Mouse (Mus musculus) heart, embryonic 10.5 days (tissue): ENCODE data around the gene Hs3st6. TPM values are rescaled to one million over a fixed set of nuclear protein-coding genes. Genes with fewer than 3 reads are reported as not detected.
A peak's percentile ranks its signal among the peaks of the same experiment; 100 is the strongest.
"Not testable (repeated sequence)": the region's sequence is repeated elsewhere in the genome, so short reads cannot be mapped to it uniquely, and the experiment has no call there.

ENCODE experiments used
- DNase-seq: peaks from one replicate; pipeline ENCODE4 v3.0.0-alpha.2; 2017; ENCODE audit warnings: low spot score
- H3K27ac ChIP-seq: fragments of 300-500 bp; sonication (generic); 2 replicates; pipeline ENCODE4 v1.5.1; 2016; ENCODE audit warnings: mild to moderate bottlenecking
- H3K27me3 ChIP-seq: fragments of 300-500 bp; sonication (generic); 2 replicates; pipeline ENCODE4 v1.6.1; 2016; ENCODE audit warnings: mild to moderate bottlenecking; ENCODE audit not compliant: poor library complexity, insufficient read depth, severe bottlenecking
- H3K36me3 ChIP-seq: fragments of 300-500 bp; sonication (generic); 2 replicates; pipeline ENCODE4 v1.6.1; 2016; ENCODE audit warnings: mild to moderate bottlenecking, moderate library complexity
- H3K4me1 ChIP-seq: fragments of 300-500 bp; sonication (generic); 2 replicates; pipeline ENCODE4 v1.6.1; 2016; ENCODE audit warnings: mild to moderate bottlenecking
- H3K4me3 ChIP-seq: fragments of 300-500 bp; sonication (generic); 2 replicates; pipeline ENCODE4 v1.5.1; 2016; ENCODE audit warnings: mild to moderate bottlenecking, moderate library complexity
- H3K9me3 ChIP-seq: fragments of 300-500 bp; sonication (generic); 2 replicates; pipeline ENCODE4 v1.6.1; 2016; ENCODE audit warnings: mild to moderate bottlenecking, moderate library complexity
- WGBS: fragments of 180-500 bp; shearing (Covaris S2); methylation state at CpG from one replicate; pipeline ENCODE4 v1.1.7; 2016; 5-methylcytosine and 5-hydroxymethylcytosine counted together
- polyA plus RNA-seq: library from polyadenylated mRNA; unstranded; fragments of >200 nt; fragmentation: Nextera tagmentation; extraction: Ambion mirVana; gene quantifications from 2 replicates; pipeline ENCODE4 v1.2.1, GENCODE M21; 2016

Gene Hs3st6
- polyA plus RNA-seq, 1 experiment from 2014 or later: 0.80 TPM

DNA sequence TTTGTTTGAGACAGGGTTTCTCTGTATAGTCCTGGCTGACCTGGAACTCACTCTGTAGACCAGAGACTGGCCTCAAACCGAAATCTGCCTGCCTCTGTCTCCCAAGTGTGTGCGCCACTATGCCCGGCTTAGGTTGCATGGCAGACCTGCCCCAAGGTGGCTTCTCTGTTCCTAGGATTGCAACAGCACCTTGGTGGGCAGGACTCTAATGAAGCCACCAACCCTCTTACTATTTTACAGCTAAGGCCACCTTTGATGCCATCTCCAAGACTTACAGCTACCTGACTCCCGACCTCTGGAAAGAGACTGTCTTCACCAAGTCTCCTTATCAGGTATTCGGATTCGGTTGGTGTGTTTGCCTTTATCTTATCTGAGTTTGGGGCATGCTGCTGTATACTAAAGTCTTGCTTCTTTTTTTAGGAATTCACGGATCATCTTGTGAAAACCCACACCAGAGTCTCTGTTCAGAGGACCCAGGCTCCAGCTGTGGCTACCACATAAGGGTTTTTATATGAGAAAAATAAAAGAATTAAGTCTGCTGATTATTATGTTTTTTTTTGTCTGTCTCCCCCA lies 31.3 kb upstream of the Hs3st6 start:
- H3K36me3 ChIP-seq: peaks cover 37% of the 10 kb centered on the region
- H3K27me3 ChIP-seq, DNase-seq, H3K9me3 ChIP-seq: not testable (repeated sequence)
- peaks cover 24% of the 10 kb centered on the region for H3K4me1 ChIP-seq
- 33% methylated on average over 7 of the region's 7 CpGs for WGBS
- peak overlapping the region; percentile 78 for H3K4me3 ChIP-seq
- peak overlapping the region; percentile 25; the same call in 1 of the 2 replicates for H3K27ac ChIP-seq

DNA sequence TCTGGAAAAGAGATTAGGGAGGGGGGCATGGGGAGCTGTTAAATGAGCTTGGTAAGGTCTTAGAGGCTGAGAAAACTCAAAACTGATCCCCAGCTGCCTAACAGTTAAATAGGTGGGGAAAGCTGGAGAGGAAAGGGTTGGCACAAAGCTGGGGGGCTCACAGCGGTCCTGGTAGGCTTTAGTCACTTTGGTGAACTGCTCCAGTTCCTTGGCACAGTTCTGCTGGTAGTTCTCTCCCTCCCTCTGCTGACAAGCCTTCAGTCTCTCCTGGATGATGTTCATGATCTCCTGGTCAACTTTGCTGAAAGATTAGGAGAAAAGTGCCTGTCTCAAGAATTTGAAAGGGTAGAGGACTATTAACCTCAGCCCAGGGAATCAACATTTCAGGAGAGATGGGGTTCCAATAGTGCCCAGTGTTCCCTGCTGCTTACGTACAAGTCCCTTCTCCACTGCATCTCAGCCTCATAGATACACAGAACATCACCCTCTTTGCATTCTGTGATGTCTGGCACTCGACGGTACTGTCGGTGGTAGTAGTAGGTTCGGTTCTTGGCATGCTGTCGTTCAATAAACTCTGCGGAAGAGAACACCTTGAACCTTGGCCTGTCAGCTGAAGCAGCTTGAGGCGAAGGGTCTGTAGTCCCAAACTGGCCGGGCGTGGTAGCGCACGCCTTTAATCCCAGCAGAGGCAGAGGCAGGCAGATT lies 30.4 kb upstream of the Hs3st6 start:
- no peak for DNase-seq
- Histone ChIP-seq H3K9me3 (no peaks in the 10 kb centered on the region), H3K4me1 (peaks cover 24% of the 10 kb centered on the region), H3K36me3 (peaks cover 30% of the 10 kb centered on the region), H3K27me3 (no peaks in the 10 kb centered on the region), H3K4me3 (peak overlapping the region; percentile 78), H3K27ac (no peak overlapping the region)
- 33% methylated on average over 13 of the region's 13 CpGs for WGBS

DNA sequence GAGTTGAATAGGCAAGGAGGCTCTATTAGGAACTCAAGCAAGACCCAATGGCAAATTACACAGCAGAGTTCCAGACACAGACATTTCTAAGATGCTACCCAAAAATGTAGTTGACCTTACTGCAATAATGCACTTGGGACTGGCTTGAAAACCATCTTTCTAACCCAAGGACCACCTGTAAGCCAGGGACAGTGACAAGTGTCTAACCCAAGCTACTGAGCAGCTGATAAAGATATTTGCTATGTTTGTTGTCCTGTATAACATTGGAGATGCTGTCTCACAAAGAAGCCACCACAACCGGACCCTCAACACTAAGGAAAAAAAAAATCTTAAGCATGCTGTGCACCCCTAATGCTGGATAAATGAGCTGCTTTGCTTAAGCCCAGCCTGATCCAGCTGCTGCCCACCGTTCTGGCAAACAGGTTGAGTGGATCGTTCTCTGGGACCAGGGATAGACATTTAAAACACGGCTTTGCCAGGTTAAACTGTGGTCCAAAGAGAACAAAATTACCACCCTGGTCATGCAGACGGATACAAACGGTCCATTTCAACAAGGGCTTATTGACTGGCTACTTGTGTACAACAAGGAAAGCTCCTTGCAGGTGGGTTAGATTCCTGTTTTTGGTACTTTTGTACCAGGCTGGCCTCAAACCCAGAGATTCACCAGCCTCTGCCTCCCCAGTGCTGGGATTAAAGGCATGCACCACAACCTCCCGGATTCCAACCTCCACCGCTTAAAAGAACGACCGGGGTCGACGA lies 29.5 kb upstream of the Hs3st6 start:
- Histone ChIP-seq H3K36me3 (peaks cover 22% of the 10 kb centered on the region), H3K9me3 (no peaks in the 10 kb centered on the region), H3K4me3 (peak overlapping the region; percentile 78), H3K27ac (peak overlapping the region; percentile 87), H3K4me1 (peaks cover 27% of the 10 kb centered on the region), H3K27me3 (no peaks in the 10 kb centered on the region; the same call in 1 of the 2 replicates)
- WGBS: 3% methylated on average over 12 of the region's 12 CpGs
- DNase-seq: no peak

DNA sequence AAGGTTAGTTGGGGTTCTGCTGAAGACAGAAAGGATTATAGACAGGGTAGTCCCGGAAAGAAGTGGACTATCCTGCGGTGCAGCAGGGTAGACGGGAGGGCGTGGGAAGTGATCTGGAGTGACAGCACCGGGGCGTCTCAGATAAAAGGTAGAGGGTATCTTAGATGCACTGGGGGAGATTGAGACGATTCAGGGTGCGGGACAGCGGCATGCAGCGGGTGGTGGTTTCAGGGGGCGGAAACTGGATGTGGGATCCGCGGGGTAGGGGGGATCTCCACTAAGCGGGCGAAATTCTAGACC lies 29.0 kb upstream of the Hs3st6 start:
- Histone ChIP-seq H3K4me1 (peaks cover 28% of the 10 kb centered on the region), H3K36me3 (peaks cover 18% of the 10 kb centered on the region), H3K4me3 (peak overlapping the region; percentile 78), H3K27me3 (no peaks in the 10 kb centered on the region; the same call in 1 of the 2 replicates), H3K27ac (peak overlapping the region; percentile 87), H3K9me3 (no peaks in the 10 kb centered on the region)
- under 1% methylated on average over 15 of the region's 15 CpGs for WGBS
- no peak for DNase-seq

DNA sequence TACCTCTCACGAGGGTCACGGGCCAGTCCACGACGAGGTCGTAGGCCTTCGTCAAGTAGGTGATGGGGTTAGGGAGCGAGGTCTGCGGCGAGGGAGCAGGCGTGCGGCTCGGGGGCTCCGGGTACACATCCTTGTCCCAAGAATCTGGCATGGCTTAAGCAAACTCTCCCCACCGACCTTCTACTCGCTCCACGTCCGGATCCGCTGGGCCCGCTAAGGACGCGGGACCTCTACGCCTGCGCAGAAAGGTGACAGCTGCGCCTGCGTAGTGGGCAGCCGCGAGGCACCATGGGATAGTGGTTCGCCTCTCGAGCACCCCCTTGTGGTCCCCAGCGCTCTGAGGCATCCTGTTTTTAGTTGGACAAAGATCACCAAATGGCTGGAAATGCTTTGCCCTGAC lies 28.6 kb upstream of the Hs3st6 start, which contains the start of gene Ndufb10:
Ndufb10 (minus strand) TSS at position 295 of the 400 bp plus-strand sequence.
- Histone ChIP-seq H3K4me1 (peaks cover 25% of the 10 kb centered on the region), H3K27ac (peak within 1 kb of the TSS; percentile 87), H3K4me3 (peak within 1 kb of the TSS; percentile 78), H3K27me3 (no peaks in the 10 kb centered on the region; the same call in 1 of the 2 replicates), H3K9me3 (no peaks in the 10 kb centered on the region), H3K36me3 (peaks cover 18% of the 10 kb centered on the region)
- under 1% methylated on average over 30 of the region's 30 CpGs for WGBS
- DNase-seq: peak; percentile 97

DNA sequence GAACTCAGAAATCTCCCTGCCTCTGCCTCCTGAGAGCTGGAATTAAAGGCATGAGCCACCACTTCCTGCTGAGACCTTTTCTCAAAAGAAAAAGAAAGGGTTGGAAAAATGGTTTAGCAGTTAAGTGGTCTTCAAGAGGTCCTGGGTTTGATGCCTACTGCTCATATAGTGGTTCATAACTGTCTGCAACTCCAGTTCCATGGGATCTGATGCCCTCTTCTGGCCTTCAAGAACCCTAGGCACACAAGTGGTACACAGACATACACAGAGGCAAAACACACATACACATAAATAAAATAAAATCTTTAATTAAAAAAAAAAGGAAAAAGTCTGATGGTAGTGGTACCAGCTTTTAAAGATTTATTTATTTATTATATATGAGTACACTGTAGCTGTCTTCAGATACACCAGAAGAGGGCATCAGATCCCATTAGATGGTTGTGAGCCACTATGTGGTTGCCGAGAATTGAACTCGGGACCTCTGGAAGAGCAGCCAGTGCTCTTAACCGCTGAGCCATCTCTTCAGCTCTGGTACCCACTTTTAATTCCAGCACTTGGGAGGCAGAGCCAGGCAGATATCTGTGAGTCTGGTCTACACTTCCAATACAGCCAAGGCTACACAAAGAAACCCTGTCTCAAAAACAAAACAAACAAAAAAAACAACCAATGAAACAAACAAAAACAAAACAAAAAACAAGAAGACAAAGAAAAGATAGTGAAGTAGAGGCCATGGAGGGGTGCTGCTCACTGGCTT lies 27.0 kb upstream of the Hs3st6 start:
- Histone ChIP-seq H3K9me3 (no peaks in the 10 kb centered on the region), H3K4me3 (no peak overlapping the region), H3K27ac (no peak overlapping the region), H3K27me3 (no peaks in the 10 kb centered on the region; the same call in 1 of the 2 replicates), H3K4me1 (peaks cover 25% of the 10 kb centered on the region), H3K36me3 (peaks cover 15% of the 10 kb centered on the region)
- DNase-seq: no peak
- 60% methylated on average over 3 of the region's 3 CpGs for WGBS

DNA sequence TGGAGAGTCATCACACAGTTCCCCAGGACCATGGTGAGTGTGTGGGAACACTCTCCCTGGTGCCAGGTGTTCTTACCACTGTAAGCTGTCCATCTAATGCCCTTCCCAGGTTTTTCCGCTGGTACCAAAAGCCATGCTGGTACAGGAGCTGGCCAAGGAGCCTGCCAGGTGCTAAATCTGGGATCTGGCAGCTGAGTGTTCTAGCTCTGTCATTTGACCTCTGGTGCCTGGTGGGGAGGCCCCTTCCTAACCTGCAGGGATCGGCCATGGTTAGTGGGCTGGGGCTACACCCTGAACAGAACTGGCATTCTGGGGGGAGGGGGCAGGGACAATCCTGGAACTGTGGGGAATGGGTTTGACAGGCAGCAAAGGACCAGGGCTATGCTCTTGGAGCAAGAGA lies 25.2 kb upstream of the Hs3st6 start, which contains the start of gene Rpl3l:
Rpl3l (plus strand) TSS at position 203 of the 400 bp plus-strand sequence.
- no peak for DNase-seq
- Histone ChIP-seq H3K27me3 (no peaks in the 10 kb centered on the region; the same call in 1 of the 2 replicates), H3K4me3 (no peak within 1 kb of the TSS), H3K36me3 (peaks cover under 1% of the 10 kb centered on the region; the same call in 1 of the 2 replicates), H3K9me3 (no peaks in the 10 kb centered on the region), H3K4me1 (peaks cover 19% of the 10 kb centered on the region), H3K27ac (no peak within 1 kb of the TSS)
- 73% methylated on average over 2 of the region's 2 CpGs for WGBS

DNA sequence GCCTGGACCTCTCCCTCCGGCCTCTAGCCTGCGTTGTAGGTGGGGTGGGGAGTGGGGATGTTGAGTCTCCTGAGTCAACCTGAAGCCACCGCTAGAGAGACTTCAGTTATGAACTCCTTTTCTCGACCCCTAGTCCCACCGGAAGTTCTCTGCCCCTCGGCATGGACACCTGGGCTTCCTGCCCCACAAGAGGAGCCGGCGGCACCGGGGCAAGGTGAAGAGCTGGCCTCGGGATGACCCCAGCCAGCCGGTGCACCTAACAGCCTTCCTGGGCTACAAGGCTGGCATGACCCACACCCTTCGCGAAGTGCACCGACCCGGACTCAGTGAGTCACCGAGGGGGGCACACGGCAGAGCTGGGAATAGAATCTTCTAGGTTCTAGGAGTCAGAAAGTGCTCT lies 24.6 kb upstream of the Hs3st6 start:
- no peaks in the 10 kb centered on the region for H3K9me3 ChIP-seq
- no peak overlapping the region for H3K27ac ChIP-seq
- H3K4me1 ChIP-seq: peaks cover 18% of the 10 kb centered on the region
- DNase-seq: no peak
- no peaks in the 10 kb centered on the region for H3K36me3 ChIP-seq
- no peaks in the 10 kb centered on the region; the same call in 1 of the 2 replicates for H3K27me3 ChIP-seq
- no peak overlapping the region for H3K4me3 ChIP-seq
- WGBS: 76% methylated on average over 17 of the region's 17 CpGs

DNA sequence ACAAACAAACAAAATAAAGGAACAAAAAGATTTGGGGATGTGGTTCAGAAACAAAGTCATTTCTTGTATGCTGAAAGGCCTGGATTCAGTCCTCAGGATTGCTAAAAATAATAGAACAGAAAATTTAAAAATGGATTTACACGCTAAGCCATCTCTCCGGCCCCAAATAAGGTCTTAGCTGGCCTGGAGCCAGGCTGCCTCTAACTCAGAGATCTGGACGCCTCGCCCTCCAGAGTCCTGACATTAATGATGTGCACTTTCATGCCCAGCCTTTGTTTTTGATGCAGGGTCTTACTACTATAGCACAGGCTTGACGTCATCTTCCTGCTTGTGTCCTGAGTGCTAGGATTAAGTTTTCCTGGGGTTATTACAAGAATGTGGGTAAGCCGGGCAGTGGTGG lies 23.7 kb upstream of the Hs3st6 start:
- 79% methylated on average over 6 of the region's 6 CpGs for whole genome bisulfite sequencing
- no peaks in the 10 kb centered on the region for H3K36me3 ChIP-seq
- H3K4me3 ChIP-seq: no peak overlapping the region
- DNase-seq: no peak
- H3K9me3 ChIP-seq: no peaks in the 10 kb centered on the region
- H3K4me1 ChIP-seq: peaks cover 18% of the 10 kb centered on the region
- no peak overlapping the region for H3K27ac ChIP-seq
- no peaks in the 10 kb centered on the region; the same call in 1 of the 2 replicates for H3K27me3 ChIP-seq

DNA sequence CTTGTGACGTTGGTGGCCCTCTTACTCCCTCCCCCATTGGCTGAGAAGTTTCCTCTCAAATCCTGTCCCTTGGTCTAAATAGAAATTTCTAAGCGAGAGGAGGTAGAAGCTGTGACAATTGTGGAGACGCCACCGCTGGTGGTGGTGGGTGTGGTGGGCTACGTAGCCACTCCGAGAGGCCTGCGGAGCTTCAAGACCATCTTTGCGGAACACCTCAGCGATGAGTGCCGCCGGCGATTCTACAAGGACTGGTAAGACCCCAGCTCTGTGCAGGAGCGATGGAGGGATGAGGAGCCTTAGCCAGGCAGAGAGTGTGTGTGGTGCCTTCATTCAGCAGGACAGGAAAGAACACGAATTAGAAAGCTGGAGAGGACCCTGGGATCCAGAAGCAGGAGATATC lies 22.0 kb upstream of the Hs3st6 start:
- peaks cover 24% of the 10 kb centered on the region for H3K4me1 ChIP-seq
- no peaks in the 10 kb centered on the region; the same call in 1 of the 2 replicates for H3K27me3 ChIP-seq
- H3K36me3 ChIP-seq: no peaks in the 10 kb centered on the region
- DNase-seq: no peak
- H3K27ac ChIP-seq: no peak overlapping the region
- no peaks in the 10 kb centered on the region for H3K9me3 ChIP-seq
- no peak overlapping the region for H3K4me3 ChIP-seq
- 79% methylated on average over 14 of the region's 14 CpGs for WGBS

DNA sequence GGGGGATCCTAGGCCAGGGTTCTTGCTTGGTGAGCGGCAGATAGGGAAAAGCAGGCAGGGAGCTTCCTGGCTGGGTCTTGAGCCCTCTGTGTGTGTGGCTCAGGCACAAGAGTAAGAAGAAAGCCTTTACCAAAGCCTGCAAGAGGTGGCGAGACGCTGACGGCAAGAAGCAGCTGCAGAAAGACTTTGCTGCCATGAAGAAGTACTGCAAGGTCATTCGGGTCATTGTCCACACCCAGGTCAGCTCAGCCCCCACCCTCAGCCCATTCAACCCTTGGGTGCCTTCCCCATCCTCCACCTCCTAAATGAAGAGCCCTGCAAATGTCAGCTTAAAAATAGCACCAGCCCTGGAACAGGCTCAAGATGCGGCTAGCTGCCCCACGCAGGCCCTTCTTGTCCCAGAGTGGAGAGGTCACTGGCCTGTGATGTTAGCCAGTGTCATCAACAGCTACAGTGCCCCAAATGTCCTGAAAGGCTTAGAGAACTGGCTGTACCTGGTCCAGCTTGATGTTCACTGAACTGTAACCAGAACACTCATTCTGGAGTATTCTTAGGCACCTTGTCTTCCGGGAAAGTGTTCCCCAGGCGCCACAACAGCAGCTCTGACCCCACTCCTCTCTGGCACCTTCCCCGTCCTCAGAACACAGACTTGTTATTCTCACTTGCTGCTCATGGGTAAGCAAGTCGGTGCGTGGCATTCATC lies 20.4 kb upstream of the Hs3st6 start:
- Histone ChIP-seq H3K27me3 (no peaks in the 10 kb centered on the region; the same call in 1 of the 2 replicates), H3K9me3 (no peaks in the 10 kb centered on the region), H3K36me3 (no peaks in the 10 kb centered on the region), H3K4me1 (peaks cover 37% of the 10 kb centered on the region), H3K4me3 (no peak overlapping the region), H3K27ac (peak overlapping the region; percentile 80)
- WGBS: 68% methylated on average over 12 of the region's 12 CpGs
- no peak for DNase-seq

DNA sequence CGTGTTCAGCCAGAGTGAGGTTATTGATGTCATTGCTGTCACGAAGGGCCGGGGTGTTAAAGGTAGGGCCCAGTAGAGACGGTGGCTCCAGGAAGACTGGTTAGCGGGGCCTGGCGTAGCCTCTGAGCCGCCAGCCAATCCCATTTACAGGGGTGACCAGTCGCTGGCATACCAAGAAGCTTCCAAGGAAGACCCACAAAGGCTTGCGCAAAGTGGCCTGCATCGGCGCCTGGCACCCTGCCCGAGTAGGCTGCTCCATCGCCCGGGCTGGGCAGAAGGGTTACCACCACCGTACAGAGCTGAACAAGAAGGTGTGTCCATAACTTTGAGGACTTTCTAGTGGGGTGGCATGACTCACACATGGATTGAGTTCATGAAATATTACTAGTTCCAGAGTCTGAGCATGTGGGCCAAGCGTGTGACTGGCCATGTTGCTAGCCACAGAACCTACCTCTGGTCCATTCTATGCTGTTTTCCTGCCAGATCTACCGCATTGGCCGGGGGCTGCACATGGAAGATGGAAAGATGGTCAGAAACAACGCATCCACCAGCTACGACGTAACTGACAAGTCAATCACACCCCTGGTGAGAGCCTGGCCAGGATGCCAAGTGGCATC lies 19.2 kb upstream of the Hs3st6 start:
- Histone ChIP-seq H3K27ac (no peak overlapping the region), H3K36me3 (no peaks in the 10 kb centered on the region), H3K4me3 (no peak overlapping the region), H3K9me3 (no peaks in the 10 kb centered on the region), H3K27me3 (no peaks in the 10 kb centered on the region), H3K4me1 (peaks cover 41% of the 10 kb centered on the region)
- WGBS: 87% methylated on average over 21 of the region's 21 CpGs
- DNase-seq: no peak
